Mouse (Mus musculus) neutrophil, adult 83 days (primary cell): ENCODE results near the gene Ccdc42. TPM values are rescaled to one million over a fixed set of nuclear protein-coding genes. Genes with fewer than 3 reads are reported as not detected.

Experiments
- total RNA-seq, 2 experiments: library from RNA; stranded (reverse); gene quantifications; one replicate each; pipeline ENCODE4 v1.2.4; 2023

The Ccdc42 gene
- total RNA-seq: not detected

DNA sequence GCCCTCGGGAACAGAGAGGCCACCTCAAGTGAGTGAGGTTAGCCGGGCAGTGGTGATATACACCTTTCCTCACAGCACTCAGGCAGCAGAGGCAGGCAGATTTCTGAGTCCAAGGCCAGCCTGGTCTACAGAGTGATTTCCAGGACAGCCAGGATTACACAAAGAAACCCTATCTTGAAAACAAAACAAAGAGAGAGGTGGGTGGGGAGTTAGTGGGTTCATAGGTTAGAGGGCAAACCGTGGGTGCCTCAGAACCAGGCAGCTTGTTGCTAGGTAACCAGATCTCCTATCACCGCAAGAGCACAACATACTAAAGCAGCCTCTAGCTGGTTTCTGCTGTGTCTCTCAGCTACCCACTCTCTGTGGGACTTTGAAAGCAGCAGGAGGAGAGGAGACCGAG is at the start of gene Ccdc42:
TSS of gene Ccdc42 (plus strand) at position 301 of the 400 bp plus-strand sequence.

DNA sequence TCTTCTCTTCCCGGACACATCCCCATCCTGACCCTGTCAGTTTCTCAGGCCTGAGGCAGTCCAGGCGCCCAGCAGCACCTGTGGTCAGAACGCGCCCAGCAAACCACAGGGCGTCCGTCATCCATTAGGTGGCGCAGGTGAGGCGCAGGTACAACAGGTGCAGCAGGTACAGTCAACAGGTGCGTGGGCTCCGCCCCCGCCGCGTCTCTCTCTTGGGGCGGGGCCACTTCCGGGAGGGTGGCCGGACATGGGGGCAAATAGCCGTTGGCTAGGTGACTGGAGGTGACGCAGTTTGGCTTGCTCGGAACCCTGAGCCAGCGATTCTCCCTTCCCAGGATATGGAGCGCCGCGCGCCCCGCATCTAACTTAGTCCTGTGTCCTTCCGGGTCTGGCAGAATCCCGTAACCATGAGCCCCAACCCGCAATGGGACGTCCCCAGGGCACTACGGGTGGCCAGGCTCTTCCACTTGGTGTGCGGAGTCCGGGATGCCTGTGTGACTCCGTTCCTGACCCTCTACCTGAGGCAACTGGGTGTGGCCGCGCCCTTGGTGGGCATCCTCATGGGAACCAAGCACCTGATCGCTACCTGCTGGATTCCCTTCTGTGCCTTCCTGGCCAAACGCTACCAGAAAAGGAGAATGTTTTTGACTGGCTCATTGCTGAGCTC is 30.8 kb upstream of the Ccdc42 start, which contains the start of gene Mfsd6l:
TSS of gene Mfsd6l (plus strand) at position 269 of the 667 bp plus-strand sequence.

Other genes with a start within 250 kb of the Ccdc42 start
- gene Ntn1, start 186.2 kb upstream of the Ccdc42 start, total RNA-seq: not detected
- gene Pik3r5, start 154.9 kb upstream of the Ccdc42 start, total RNA-seq: 100 to 1,000 TPM in 1 of 2 experiments, 10 to 100 TPM in 1; 83.0 to 109 TPM
- 10 to 100 TPM; 54.9 to 65.3 TPM for gene Pik3r6, start 84.0 kb upstream of the Ccdc42 start, total RNA-seq
- gene Mfsd6l, start 30.8 kb upstream of the Ccdc42 start, total RNA-seq: 1 to 10 TPM; 2.1 to 5.1 TPM
- 10 to 100 TPM in 1 of 2 experiments, 1 to 10 TPM in 1; 7.1 to 17.5 TPM for gene Myh10, start 104.5 kb downstream of the Ccdc42 start, total RNA-seq